Mouse (Mus musculus): ENCODE results near the gene Tmem147. TPM values are rescaled to one million over a fixed set of nuclear protein-coding genes. Genes with fewer than 3 reads are reported as not detected.
"Not testable (repeated sequence)": the region's sequence is repeated elsewhere in the genome, so short reads cannot be mapped to it uniquely, and the experiment has no call there.

The Tmem147 gene
- polyA plus RNA-seq, 1 experiment: 144 TPM

- H3K27ac ChIP-seq (ENCODE audit: insufficient read depth, low read length): no peak overlapping the region
- TF ChIP-seq CTCF (IDR thresholded peaks at IDR 0.05; ENCODE audit: borderline replicate concordance, insufficient read depth, low read length): no peak
- peaks cover 3% of the 10 kb centered on the region; the same call in 1 of the 2 replicates for H3K4me1 ChIP-seq (ENCODE audit: control insufficient read depth, insufficient read depth, low read length)
- no peak overlapping the region for H3K4me3 ChIP-seq (ENCODE audit: insufficient read depth, low read length)
Measured at GRCm38 (mm10) chr7:30757001-30757400, 27.7 kb upstream of the Tmem147 start.

DNA sequence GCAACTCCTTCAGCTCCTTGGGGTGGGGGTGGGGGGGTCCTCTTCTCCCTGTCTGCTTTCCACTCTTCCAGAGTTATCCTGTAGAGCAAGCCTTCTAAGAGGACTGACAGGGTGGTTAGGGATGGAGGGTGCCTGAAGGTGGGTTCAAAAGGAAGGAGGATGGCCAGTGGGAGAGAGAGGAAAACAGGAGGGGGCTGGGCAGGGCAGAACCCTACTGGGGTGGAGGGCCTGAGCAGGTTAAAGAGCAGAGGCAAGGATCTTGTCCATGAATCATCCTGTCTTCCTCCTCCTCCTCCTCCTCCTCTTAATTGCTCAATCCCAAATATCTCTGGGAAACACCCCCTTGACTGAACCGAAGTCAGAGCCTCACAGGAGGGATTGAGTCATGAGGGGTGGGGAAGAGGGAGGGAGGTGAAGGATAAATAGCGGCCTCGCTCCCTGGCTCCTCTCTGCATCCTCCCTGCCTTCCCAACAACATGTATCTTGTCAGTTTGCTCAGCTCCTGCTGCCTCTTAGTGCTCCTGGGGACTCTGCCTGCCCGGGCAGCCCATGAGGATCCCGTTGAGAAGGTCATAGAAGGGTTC, 21.8 kb upstream of the Tmem147 start, which contains the start of gene Sbsn:
Gene Sbsn, plus strand, starts transcription at position 386 of the 584 bp plus-strand sequence.
- no peak within 1 kb of the TSS for H3K4me3 ChIP-seq (ENCODE audit: insufficient read depth, low read length)
- no peak for TF ChIP-seq CTCF (IDR thresholded peaks at IDR 0.05; ENCODE audit: borderline replicate concordance, insufficient read depth, low read length)
- no peak for TF ChIP-seq POLR2A (IDR thresholded peaks at IDR 0.05; ENCODE audit: low read depth, low read length)

DNA sequence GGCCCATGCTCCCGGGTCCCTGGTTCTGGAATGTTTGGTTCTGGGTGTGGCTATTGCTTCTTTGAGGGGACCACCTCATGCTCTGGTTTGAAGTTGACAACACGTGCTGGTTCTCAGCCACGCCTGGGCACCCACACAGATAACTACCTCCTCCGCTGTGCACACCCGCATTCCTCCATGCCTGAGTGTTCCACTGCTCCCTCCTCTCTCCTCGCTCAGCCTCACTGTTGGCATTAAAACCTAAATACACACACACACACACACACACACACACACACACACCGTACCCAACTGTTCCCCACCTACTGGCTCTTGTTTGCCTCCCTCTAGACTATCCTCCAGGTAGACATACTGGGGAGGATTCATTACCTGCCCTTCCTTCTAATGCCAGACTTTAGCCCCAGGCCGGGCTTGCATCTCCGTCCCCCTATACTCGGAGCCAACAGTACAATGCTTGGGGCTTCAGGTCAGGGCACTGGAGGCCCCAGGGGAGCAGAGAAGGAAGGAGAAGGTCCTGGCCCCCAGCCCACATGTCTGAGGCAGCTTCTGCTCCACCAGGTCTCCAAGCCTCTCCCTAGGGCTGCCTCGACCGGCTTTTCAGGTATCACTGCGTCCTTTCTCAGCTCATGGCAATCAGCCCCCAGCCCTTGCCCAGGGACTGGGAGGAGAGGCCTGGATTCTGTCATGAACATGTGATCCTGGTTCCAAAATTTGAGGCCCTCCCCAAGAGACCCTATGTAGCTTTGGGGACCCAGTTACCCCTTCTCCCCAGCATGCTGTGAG, 20.7 kb upstream of the Tmem147 start:
- H3K4me1 ChIP-seq (ENCODE audit: control insufficient read depth, insufficient read depth, low read length): no peaks in the 10 kb centered on the region
- H3K27ac ChIP-seq (ENCODE audit: insufficient read depth, low read length): no peak overlapping the region
- no peak for TF ChIP-seq POLR2A (IDR thresholded peaks at IDR 0.05; ENCODE audit: low read depth, low read length)
- no peak for TF ChIP-seq CTCF (IDR thresholded peaks at IDR 0.05; ENCODE audit: borderline replicate concordance, insufficient read depth, low read length)
- no peak overlapping the region for H3K4me3 ChIP-seq (ENCODE audit: insufficient read depth, low read length)

More for the DNA sequence above, 21.8 kb upstream of the Tmem147 start, which contains the start of gene Sbsn:
- Histone ChIP-seq H3K4me1 (ENCODE audit: control insufficient read depth, insufficient read depth, low read length) (no peaks in the 10 kb centered on the region), H3K27ac (ENCODE audit: insufficient read depth, low read length) (no peak within 1 kb of the TSS)

DNA sequence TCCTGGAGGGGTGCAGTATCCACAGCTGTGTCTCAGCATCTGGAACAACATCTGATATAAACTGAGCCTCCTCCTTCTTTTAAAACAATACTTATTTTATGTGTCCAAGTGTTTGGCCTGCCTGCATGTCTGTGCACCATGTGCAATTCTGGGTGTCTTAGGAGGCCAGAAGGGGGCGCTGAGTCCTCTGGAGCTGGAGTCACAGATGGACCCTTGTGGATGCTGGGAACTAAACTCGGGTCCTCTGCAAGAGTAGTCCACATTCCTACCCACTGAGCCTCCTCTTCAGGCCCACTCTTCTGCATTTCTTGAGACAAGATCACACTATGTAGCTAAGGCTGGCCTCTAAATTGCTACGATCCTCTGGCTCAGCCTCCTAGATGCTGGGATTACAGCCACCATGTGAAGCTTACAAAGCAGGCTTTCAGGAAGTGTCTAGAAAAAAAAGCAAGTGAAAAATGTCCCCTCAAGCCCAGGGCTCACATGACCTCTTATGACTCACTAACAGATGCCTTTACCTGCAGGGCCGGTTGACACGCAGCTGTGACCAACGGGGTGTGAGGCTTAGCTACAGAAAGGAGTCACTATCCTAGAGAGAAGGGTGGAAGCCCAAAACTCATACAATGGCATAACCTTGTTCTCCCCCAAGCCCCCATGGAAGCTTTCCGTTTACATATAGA, 18.3 kb upstream of the Tmem147 start:
- H3K4me3 ChIP-seq (ENCODE audit: insufficient read depth, low read length): no peak overlapping the region
- H3K4me1 ChIP-seq (ENCODE audit: control insufficient read depth, insufficient read depth, low read length): no peaks in the 10 kb centered on the region
- TF ChIP-seq POLR2A (IDR thresholded peaks at IDR 0.05; ENCODE audit: low read depth, low read length) (no peak), CTCF (IDR thresholded peaks at IDR 0.05; ENCODE audit: borderline replicate concordance, insufficient read depth, low read length) (no peak)
- no peak overlapping the region for H3K27ac ChIP-seq (ENCODE audit: insufficient read depth, low read length)

DNA sequence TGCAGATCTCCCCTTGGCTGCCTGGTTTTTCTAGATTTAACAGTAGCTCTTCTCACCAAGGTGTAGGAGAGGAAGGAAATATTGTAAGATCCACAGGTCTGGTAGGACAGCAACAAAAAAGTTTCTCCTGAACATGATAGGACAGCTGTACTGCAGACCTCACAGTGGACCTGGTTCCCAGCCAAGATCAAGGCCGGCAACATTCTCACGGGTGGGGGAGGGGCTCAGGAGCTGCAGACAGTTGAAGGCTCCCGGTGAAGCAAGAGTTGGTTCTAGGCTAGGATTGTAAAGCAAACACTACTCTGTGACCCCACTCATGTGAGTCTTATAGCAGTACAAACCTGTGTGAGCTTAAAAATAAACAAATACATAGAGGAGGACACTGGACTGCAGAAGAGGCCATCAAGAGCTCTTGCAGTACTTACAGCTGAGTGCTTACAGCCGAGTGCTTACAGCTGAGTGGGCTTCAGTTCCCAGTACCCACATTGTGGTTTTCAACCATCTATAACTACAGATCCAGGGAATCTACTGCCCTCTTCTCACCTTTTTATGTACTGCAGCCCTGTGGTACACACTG, 14.8 kb upstream of the Tmem147 start:
- Histone ChIP-seq H3K4me1 (ENCODE audit: control insufficient read depth, insufficient read depth, low read length) (no peaks in the 10 kb centered on the region), H3K4me3 (ENCODE audit: insufficient read depth, low read length) (no peak overlapping the region), H3K27ac (ENCODE audit: insufficient read depth, low read length) (no peak overlapping the region)
- no peak for TF ChIP-seq CTCF (IDR thresholded peaks at IDR 0.05; ENCODE audit: borderline replicate concordance, insufficient read depth, low read length)
- no peak for TF ChIP-seq POLR2A (IDR thresholded peaks at IDR 0.05; ENCODE audit: low read depth, low read length)

- not testable (repeated sequence) for H3K4me1 ChIP-seq (ENCODE audit: control insufficient read depth, insufficient read depth, low read length); H3K27ac ChIP-seq (ENCODE audit: insufficient read depth, low read length); H3K4me3 ChIP-seq (ENCODE audit: insufficient read depth, low read length)
Measured at GRCm38 (mm10) chr7:30743617-30744016, 14.3 kb upstream of the Tmem147 start, which contains the start of gene Gapdhs. TSS of gene Gapdhs (minus strand) at chr7:30743681.

DNA sequence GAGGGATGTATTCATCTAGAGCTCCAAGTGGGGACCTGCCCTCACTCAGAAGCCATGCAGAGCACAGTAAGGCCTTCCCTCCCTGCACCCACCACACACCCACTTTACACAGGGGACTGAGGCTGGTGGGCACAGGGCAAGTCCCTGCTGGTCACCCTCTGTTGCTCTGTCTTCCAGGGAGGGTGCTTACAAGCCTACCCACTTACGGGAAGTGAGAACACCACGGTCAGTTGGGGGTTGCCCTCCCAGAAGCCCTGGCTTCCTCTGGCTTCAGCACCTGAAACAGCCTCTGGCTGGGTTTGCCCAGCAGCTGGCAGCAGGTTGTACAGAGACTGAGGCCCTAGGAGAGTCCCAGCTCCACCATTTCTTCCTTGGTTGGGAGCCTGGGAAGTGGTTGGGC, 13.2 kb upstream of the Tmem147 start:
- H3K4me3 ChIP-seq (ENCODE audit: insufficient read depth, low read length); H3K4me1 ChIP-seq (ENCODE audit: control insufficient read depth, insufficient read depth, low read length); H3K27ac ChIP-seq (ENCODE audit: insufficient read depth, low read length): not testable (repeated sequence)

- Histone ChIP-seq H3K4me1 (ENCODE audit: control insufficient read depth, insufficient read depth, low read length) (no peaks in the 10 kb centered on the region), H3K27ac (ENCODE audit: insufficient read depth, low read length) (no peak overlapping the region), H3K4me3 (ENCODE audit: insufficient read depth, low read length) (no peak overlapping the region)
- TF ChIP-seq CTCF (IDR thresholded peaks at IDR 0.05; ENCODE audit: borderline replicate concordance, insufficient read depth, low read length) (no peak), POLR2A (IDR thresholded peaks at IDR 0.05; ENCODE audit: low read depth, low read length) (no peak)
Measured at GRCm38 (mm10) chr7:30736211-30736610, 6.9 kb upstream of the Tmem147 start.

DNA sequence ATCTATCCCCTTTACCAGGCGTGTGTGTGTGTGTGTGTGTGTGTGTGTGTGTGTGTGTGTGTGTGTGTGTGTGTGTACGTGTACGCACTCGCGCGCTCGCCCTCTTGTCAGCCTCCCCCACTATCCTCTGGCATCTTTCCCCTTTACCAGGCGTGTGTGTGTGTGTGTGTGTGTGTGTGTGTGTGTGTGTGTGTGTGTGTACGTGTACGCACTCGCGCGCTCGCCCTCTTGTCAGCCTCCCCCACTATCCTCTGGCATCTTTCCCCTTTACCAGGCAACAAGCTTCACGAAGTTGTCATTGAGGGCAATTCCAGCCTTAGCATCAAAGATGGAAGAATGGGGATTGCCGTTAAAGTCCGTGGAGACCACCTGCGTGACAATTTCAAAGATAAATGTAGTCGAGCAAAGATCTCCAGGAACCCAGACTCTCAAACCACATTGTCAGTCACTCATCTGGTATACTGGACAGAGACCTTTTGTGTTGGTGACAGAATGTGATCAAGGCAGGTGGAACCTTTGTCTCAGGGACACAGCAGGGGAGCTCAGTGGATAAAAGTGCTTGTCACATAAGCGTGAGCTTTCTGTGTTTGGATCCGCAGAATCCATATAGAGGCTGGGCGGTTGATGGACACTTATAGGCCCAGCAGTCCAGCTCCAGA, 853 bp upstream of the Tmem147 start:
- H3K27ac ChIP-seq (ENCODE audit: insufficient read depth, low read length): peak overlapping the region; percentile 19; the same call in 1 of the 2 replicates
- H3K4me3 ChIP-seq (ENCODE audit: insufficient read depth, low read length): peak overlapping the region; percentile 71
- not testable (repeated sequence) for H3K4me1 ChIP-seq (ENCODE audit: control insufficient read depth, insufficient read depth, low read length)

All from embryonic fibroblast, embryonic 13.5 days (primary cell).